Mouse (Mus musculus): Measurements from ENCODE around the gene Astn1.

DNA sequence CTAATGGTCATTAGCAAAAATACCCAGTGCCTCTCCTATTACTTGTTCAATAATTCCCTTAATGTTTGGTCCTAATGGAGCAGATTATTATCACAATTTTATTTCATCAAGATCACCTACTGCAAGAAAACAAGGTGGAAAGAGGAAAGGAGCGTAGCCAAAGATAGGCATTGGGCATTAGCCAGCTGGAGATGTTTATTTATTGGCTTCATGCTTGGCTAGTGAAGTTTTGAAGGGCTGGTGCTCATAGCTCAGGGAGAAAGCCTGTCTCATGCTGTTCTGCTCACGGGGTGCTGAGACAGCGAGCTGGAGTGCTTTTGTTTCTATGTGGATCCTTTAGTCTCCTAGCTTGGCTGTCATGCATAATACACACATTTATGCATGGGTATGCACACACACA, 131.2 kb downstream of the Astn1 start:
- TF ChIP-seq CTCF (IDR thresholded peaks at IDR 0.05; ENCODE audit: insufficient read depth, low read length) (no peak), POLR2A (IDR thresholded peaks at IDR 0.05; ENCODE audit: borderline replicate concordance, extremely low read depth, low read depth, low read length) (no peak)

Data from lung, adult 2 months (tissue).